Mouse (Mus musculus): ENCODE data around the gene Kcnk15. TPM values are rescaled to one million over a fixed set of nuclear protein-coding genes. Genes with fewer than 3 reads are reported as not detected.

Gene Kcnk15
- not detected in 2 replicates for polyA plus RNA-seq (2015; fragmentation: Nextera tagmentation; extraction: Ambion mirVana)

DNA sequence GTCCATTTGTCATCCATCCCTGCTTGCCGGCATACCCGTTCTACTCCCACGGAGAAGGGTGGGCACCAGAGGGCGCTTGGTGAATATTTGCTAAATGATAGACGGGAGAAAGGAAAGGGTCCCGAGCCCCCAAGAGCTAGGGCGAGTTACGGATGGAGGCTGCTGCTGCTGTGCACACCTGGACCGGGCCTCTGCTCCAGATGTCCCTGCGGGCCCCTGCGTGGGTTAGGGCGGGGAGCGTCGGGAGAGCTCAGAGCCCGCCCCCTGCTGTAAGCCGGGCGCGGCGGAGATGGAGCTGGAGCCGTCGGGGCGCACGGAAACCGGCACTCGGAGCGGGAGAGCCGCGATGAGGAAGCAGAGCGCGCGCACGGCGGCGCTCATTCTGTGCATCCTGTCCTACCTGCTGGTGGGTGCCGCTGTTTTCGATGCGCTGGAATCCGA is at the start of gene Kcnk15:
Kcnk15 (plus strand) TSS at position 191 of the 441 bp plus-strand sequence.
- peak; percentile 37; the same call in 1 of the 2 replicates for ATAC-seq (ENCODE audit: low read depth)
- Histone ChIP-seq H3K4me2 (peak within 1 kb of the TSS; percentile 37), H3K9ac (0 out of 2 replicates have a peak within 1 kb of the TSS, but pooled peaks have one; percentile 17), H3K4me3 (peak within 1 kb of the TSS; percentile 25), H3K27me3 (peaks cover 92% of the 10 kb centered on the region), H3K36me3 (no peaks in the 10 kb centered on the region), H3K4me1 (replicated peaks) (peaks cover 11% of the 10 kb centered on the region), H3K27ac (replicated peaks) (no peak within 1 kb of the TSS), H3K9me3 (no peaks in the 10 kb centered on the region)
- 2% methylated on average over 38 of the region's 38 CpGs for WGBS

DNA sequence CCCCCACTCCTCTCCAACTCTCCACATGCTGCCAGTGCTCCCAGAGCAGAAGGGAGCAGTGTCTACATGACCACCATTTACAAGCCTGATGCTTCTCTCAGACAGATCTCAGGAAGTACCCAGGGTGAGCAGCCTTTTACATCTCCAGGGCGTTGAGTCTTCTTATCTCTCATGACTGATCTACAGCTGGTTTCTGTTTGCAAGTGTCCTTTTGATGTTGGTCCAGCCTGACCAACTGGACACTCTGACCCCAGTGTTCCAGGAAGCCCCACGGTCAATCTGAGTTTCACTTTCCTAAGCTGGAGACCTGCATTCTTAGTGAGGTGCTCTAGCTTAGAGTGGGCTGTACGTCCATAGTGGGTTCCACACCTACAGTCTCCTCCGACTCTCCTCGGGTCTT is 49.6 kb upstream of the Kcnk15 start:
- Histone ChIP-seq H3K9ac (no peak overlapping the region), H3K27me3 (no peaks in the 10 kb centered on the region), H3K4me3 (no peak overlapping the region), H3K4me1 (replicated peaks) (peaks cover 6% of the 10 kb centered on the region; the same call in 1 of the 2 replicates), H3K4me2 (no peak overlapping the region), H3K27ac (replicated peaks) (no peak overlapping the region), H3K9me3 (no peaks in the 10 kb centered on the region), H3K36me3 (no peaks in the 10 kb centered on the region)
- 78% methylated on average over 5 of the region's 5 CpGs for WGBS
- ATAC-seq (ENCODE audit: low read depth) = no peak

DNA sequence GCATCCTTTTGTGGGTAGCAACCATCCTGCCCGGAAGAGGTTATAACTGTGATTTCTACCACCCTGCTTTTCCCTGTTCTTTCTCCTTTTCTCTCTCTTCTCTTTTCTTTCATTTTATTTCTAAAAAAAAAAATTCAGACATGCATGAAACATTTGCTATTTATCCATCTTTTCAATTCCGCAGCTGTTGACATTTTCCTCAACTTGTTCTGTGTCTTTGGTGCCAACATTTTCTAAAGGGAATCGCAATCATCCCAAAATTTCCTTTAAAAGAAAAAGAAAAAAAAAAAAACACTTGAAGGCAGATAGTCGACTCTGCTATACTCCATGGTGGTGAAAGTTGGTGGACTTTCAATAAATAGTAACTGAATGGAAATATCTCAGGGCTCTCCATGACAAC is 44.3 kb upstream of the Kcnk15 start:
- Histone ChIP-seq H3K36me3 (no peaks in the 10 kb centered on the region), H3K4me1 (replicated peaks) (peaks cover 7% of the 10 kb centered on the region; the same call in 1 of the 2 replicates), H3K4me2 (no peak overlapping the region), H3K27me3 (no peaks in the 10 kb centered on the region), H3K9ac (no peak overlapping the region), H3K27ac (replicated peaks) (no peak overlapping the region), H3K4me3 (no peak overlapping the region), H3K9me3 (no peaks in the 10 kb centered on the region)
- 95% methylated on average over 4 of the region's 4 CpGs for WGBS
- ATAC-seq (ENCODE audit: low read depth) = no peak

DNA sequence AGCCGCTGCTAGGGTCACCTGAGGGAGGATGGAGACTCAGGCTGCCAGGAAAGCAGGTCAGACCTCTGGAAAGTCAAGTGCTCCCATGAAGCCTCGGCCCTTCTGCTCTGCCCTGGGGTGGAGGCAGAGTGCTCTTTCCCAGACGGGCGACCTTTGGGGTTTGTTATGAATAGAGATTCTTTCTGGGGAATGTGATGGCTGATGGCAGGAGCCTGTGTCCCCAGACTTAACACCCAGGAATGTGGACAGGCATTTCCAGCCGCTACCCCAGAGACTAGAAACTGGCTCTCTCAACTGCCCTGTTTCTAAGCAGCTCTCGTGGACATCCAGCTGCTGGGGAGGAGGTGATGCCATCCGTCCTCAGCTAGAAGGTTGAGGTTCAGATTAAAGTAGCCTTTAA is 43.7 kb upstream of the Kcnk15 start:
- Histone ChIP-seq H3K27me3 (no peaks in the 10 kb centered on the region), H3K36me3 (no peaks in the 10 kb centered on the region), H3K27ac (replicated peaks) (no peak overlapping the region), H3K4me3 (no peak overlapping the region), H3K4me1 (replicated peaks) (peaks cover 7% of the 10 kb centered on the region; the same call in 1 of the 2 replicates), H3K4me2 (no peak overlapping the region), H3K9ac (no peak overlapping the region), H3K9me3 (no peaks in the 10 kb centered on the region)
- 76% methylated on average over 7 of the region's 7 CpGs for WGBS
- no peak for ATAC-seq (ENCODE audit: low read depth)

DNA sequence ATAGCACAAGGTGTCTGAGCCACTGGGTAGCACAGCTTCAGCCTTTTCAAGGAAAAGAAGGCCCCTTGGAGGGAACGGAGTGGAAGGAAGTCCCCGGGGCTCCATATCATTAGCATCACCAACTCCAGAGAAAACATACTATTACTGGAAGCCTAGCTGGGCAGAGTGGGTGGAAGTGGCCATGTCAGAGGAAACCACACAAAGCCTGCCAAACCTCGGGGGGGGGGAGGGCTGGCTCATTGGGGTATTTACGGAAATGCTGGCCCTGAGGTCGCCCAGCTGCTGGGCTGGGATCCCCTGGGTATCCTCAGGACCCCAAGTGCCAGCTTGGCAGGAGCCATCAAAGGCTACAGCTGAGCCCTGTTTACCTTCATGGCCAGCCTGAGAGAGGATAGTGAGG is 40.4 kb upstream of the Kcnk15 start:
- Histone ChIP-seq H3K9ac (no peak overlapping the region), H3K4me1 (replicated peaks) (peaks cover 7% of the 10 kb centered on the region; the same call in 1 of the 2 replicates), H3K4me3 (no peak overlapping the region), H3K4me2 (no peak overlapping the region), H3K27ac (replicated peaks) (no peak overlapping the region), H3K36me3 (no peaks in the 10 kb centered on the region), H3K9me3 (no peaks in the 10 kb centered on the region), H3K27me3 (no peaks in the 10 kb centered on the region)
- no peak for ATAC-seq (ENCODE audit: low read depth)
- WGBS = 50% methylated on average over 5 of the region's 5 CpGs

DNA sequence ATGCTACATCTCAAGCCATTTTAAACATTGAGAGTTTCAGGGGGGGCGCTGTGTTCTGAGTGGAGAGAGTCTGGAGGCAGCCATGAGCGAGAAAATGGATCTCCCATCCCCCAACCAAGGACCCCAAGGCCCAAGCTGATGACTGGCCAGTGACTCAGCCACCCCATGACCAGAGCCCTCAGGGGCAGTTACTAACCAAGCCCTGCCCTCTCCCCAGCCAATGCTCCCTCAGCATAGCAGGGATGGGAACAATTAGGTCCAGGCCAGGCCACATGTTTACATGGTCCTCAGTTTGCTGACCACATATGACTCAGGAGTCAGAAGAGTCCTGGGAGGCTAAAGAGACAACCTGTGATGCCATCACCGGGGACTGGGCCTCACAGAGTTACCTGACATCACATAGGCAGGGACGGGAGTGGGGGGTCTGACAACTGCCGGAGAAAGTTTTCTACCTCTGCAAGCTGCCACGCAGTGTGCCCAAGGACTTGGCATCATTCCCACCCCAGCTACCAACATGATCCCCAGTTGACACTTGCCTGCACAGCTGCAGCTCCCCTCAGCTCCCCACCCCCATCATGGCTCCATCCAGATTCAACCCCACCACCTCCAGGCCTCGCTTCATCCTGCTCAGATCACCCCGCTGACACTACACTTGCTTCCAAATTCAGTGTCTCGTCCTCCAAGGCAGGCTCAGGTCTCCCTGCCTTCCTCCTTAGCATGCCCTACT is 38.5 kb upstream of the Kcnk15 start:
- no peak for ATAC-seq (ENCODE audit: low read depth)
- Histone ChIP-seq H3K4me3 (no peak overlapping the region), H3K27me3 (no peaks in the 10 kb centered on the region), H3K27ac (replicated peaks) (no peak overlapping the region), H3K9ac (no peak overlapping the region), H3K36me3 (no peaks in the 10 kb centered on the region), H3K4me1 (replicated peaks) (peaks cover 7% of the 10 kb centered on the region; the same call in 1 of the 2 replicates), H3K4me2 (no peak overlapping the region), H3K9me3 (no peaks in the 10 kb centered on the region)
- 89% methylated on average over 9 of the region's 9 CpGs for WGBS

DNA sequence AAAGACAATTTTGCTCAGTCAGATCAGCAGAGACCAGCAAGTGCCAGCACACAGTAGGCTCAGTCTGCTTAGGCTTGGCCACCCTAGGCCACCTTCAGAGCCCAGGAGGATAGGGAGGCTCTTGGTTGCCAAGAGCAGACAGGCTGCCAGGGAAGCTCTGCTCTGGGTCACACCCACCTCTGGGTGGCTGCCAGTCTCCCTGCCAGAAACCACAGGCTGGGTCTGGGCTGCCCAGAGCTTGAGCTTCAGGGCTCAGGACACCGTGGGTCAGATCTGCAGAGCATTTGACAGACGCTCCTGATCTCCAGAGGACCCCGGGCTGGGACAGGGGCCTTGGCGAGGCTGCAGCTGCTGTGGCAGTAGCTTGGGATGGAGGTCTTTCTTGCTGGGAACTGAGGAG is 32.8 kb upstream of the Kcnk15 start, which contains the start of gene Ccn5:
Ccn5 (plus strand) TSS at position 255 of the 400 bp plus-strand sequence.
- Histone ChIP-seq H3K27ac (replicated peaks) (no peak within 1 kb of the TSS), H3K36me3 (no peaks in the 10 kb centered on the region), H3K9me3 (no peaks in the 10 kb centered on the region), H3K9ac (no peak within 1 kb of the TSS), H3K4me2 (no peak within 1 kb of the TSS), H3K27me3 (no peaks in the 10 kb centered on the region), H3K4me3 (no peak within 1 kb of the TSS), H3K4me1 (replicated peaks) (no peaks in the 10 kb centered on the region)
- no peak for ATAC-seq (ENCODE audit: low read depth)
- WGBS = 69% methylated on average over 4 of the region's 4 CpGs

DNA sequence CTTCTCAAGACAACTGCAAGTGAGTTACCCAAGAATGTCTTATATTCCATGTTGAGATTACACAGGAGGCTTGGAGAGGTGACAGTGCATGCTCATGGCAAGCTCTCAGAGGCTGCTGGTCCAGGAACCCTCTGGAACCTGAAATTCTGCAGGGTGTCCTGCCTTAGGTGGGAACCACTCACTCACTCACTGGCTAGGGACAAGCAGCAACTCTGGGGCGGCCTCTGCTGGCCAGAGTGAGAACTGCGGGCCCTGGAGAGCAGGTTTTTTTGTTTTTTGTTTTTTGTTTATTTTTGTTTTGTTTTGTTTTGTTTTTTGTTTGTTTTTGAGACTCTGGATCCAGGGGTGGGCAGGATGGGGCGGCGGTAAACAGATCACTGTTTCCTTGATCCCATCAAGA is 30.2 kb upstream of the Kcnk15 start:
- H3K27ac ChIP-seq (replicated peaks) = no peak overlapping the region
- H3K9ac ChIP-seq = no peak overlapping the region
- no peaks in the 10 kb centered on the region for H3K27me3 ChIP-seq
- H3K36me3 ChIP-seq = no peaks in the 10 kb centered on the region
- WGBS = 12% methylated on average over 4 of the region's 4 CpGs
- no peaks in the 10 kb centered on the region for H3K9me3 ChIP-seq
- peak overlapping the region; percentile 33 for H3K4me2 ChIP-seq
- no peak overlapping the region for H3K4me3 ChIP-seq
- no peaks in the 10 kb centered on the region for H3K4me1 ChIP-seq (replicated peaks)
- ATAC-seq (ENCODE audit: low read depth) = no peak

DNA sequence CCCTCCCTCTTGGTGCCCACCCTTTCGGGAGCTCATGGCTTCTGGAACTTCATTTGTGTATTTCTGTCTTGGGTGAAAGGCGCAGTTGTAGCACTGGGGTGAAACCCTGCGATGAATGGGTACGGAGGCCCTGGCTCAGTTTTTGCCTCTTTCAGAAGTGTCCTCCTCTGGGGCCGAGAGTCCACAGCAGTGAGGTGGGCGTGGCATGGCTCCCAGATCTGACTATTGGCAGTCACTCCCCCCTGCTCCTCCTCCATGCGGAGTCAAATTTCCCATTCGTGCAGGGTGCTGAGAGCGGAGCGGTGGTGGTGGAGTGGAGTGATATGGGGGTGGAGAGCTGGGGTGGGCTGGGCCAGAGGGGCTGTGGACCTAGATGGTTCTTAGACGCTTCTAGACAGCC is 29.7 kb upstream of the Kcnk15 start:
- H3K4me3 ChIP-seq = no peak overlapping the region
- peak overlapping the region; percentile 33 for H3K4me2 ChIP-seq
- H3K9me3 ChIP-seq = no peaks in the 10 kb centered on the region
- no peaks in the 10 kb centered on the region for H3K4me1 ChIP-seq (replicated peaks)
- no peaks in the 10 kb centered on the region for H3K36me3 ChIP-seq
- H3K27me3 ChIP-seq = no peaks in the 10 kb centered on the region
- ATAC-seq (ENCODE audit: low read depth) = no peak
- WGBS = 13% methylated on average over 11 of the region's 11 CpGs
- H3K27ac ChIP-seq (replicated peaks) = no peak overlapping the region
- 0 out of 2 replicates have a peak overlapping the region, but pooled peaks have one; percentile 9 for H3K9ac ChIP-seq

DNA sequence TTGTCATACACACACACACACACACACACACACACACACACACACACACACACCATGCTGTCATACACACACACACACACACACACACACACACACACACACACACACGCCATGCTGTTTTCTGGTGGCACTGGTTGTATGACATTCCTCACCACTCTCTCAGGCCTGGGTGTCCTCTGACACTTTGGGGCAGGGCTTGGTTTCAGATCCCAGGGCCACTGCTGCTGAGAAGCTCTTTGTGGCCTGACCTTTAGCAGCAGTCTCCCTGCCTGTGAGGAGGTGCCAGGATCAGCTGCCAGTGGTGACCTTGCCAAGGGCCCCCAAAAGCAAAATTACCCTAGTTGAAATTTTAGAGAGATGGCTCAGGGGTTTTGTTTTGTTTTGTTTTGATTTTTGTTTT is 27.6 kb upstream of the Kcnk15 start:
- Histone ChIP-seq H3K27me3 (no peaks in the 10 kb centered on the region), H3K4me3 (no peak overlapping the region), H3K9me3 (no peaks in the 10 kb centered on the region), H3K36me3 (no peaks in the 10 kb centered on the region), H3K4me1 (replicated peaks) (no peaks in the 10 kb centered on the region), H3K27ac (replicated peaks) (no peak overlapping the region), H3K4me2 (no peak overlapping the region), H3K9ac (no peak overlapping the region)
- no peak for ATAC-seq (ENCODE audit: low read depth)
- WGBS = 89% methylated on average over 1 of the region's 1 CpGs

DNA sequence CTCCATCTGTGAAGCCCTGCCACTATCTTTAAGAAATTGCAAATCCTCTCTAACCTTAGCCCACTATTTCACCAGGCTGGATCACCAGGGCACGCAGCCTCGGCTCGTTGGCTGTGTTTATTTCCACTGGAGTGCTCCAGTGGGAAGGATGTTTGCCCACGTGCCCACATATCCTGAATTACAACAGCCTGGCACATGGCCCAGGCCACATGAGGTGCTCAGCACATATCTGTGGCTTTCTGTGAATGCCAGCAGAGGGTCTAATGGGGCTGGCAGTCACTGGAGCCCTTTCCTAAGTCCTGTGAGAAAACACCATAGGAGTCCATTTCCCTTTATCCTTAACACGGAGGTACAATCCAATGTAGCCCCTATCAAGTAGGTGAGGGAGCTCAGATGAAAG is 27.0 kb upstream of the Kcnk15 start:
- no peaks in the 10 kb centered on the region for H3K9me3 ChIP-seq
- no peak overlapping the region for H3K9ac ChIP-seq
- WGBS = 58% methylated on average over 5 of the region's 5 CpGs
- no peak for ATAC-seq (ENCODE audit: low read depth)
- no peaks in the 10 kb centered on the region for H3K4me1 ChIP-seq (replicated peaks)
- no peak overlapping the region for H3K4me3 ChIP-seq
- no peak overlapping the region for H3K4me2 ChIP-seq
- no peaks in the 10 kb centered on the region for H3K36me3 ChIP-seq
- H3K27ac ChIP-seq (replicated peaks) = no peak overlapping the region
- H3K27me3 ChIP-seq = no peaks in the 10 kb centered on the region

DNA sequence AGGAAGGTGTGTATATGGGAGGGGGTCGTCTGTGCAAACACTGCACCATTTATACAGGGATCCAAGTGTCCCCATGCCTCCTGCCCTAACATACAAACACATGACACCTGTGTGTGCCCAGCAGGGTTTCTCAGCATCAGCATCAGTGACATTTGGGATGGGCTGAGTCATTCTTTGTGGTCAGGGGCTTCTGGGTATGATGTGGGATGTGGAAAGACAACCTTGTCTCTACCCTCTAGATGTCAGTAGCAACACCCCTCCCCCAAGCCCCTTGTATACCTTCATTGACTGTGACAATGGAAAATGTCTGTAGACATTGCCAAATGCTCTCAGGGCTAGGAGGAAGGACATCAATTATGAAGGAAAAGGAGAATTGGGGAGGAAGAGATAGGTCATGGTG is 22.3 kb upstream of the Kcnk15 start:
- no peak overlapping the region for H3K4me2 ChIP-seq
- no peak overlapping the region for H3K27ac ChIP-seq (replicated peaks)
- H3K4me1 ChIP-seq (replicated peaks) = no peaks in the 10 kb centered on the region
- WGBS = 57% methylated on average over 1 of the region's 1 CpGs
- H3K4me3 ChIP-seq = no peak overlapping the region
- H3K9me3 ChIP-seq = no peaks in the 10 kb centered on the region
- H3K27me3 ChIP-seq = no peaks in the 10 kb centered on the region
- no peaks in the 10 kb centered on the region for H3K36me3 ChIP-seq
- no peak for ATAC-seq (ENCODE audit: low read depth)
- no peak overlapping the region for H3K9ac ChIP-seq

Measured in neural tube, embryonic 13.5 days (tissue).